Mouse (Mus musculus) lung, postnatal 0 days (tissue): Measurements from ENCODE around the gene H2afj. TPM values are rescaled to one million over a fixed set of nuclear protein-coding genes. Genes with fewer than 3 reads are reported as not detected.
A peak's percentile ranks its signal among the peaks of the same experiment; 100 is the strongest.

Source experiments
- ATAC-seq: fragments of 200-750 bp; cut with Nextera tagmentation; 2 replicates; pipeline ENCODE4 v1.8.0; 2017; ENCODE audit warnings: moderate library complexity
- DNase-seq: peaks from one replicate; pipeline ENCODE4 v3.0.0-alpha.2; 2016; ENCODE audit warnings: low spot score
- H3K27ac ChIP-seq: fragments of 300-500 bp; sonication (generic); 2 replicates; pipeline ENCODE4 v1.5.1; 2014; ENCODE audit warnings: antibody characterized with exemption, mild to moderate bottlenecking, low read length, mixed read lengths
- H3K27me3 ChIP-seq: fragments of 300-500 bp; sonication (generic); replicated peaks from 2 replicates; pipeline ENCODE4 v1.6.1; 2014; ENCODE audit warnings: low read length, mixed read lengths; ENCODE audit not compliant: insufficient read depth
- H3K36me3 ChIP-seq: fragments of 300-500 bp; sonication (generic); 2 replicates; pipeline ENCODE4 v1.6.1; 2014; ENCODE audit warnings: low read length, mixed read lengths; ENCODE audit not compliant: insufficient read depth
- H3K4me1 ChIP-seq: fragments of 300-500 bp; sonication (generic); 2 replicates; pipeline ENCODE4 v1.6.1; 2014; ENCODE audit warnings: antibody characterized with exemption, low read depth, low read length, mixed read lengths; ENCODE audit not compliant: insufficient read depth
- H3K4me2 ChIP-seq: fragments of 300-500 bp; sonication (generic); replicated peaks from 2 replicates; pipeline ENCODE4 v1.6.1; 2014; ENCODE audit warnings: low read depth, mild to moderate bottlenecking, low read length, moderate library complexity, mixed read lengths
- H3K4me3 ChIP-seq: fragments of 300-500 bp; sonication (generic); 2 replicates; pipeline ENCODE4 v1.5.1; 2014; ENCODE audit warnings: low read depth, low read length
- H3K9ac ChIP-seq: fragments of 300-500 bp; sonication (generic); replicated peaks from 2 replicates; pipeline ENCODE4 v1.6.1; 2014; ENCODE audit warnings: low read depth, mild to moderate bottlenecking
- H3K9me3 ChIP-seq: fragments of 300-500 bp; sonication (generic); 2 replicates; pipeline ENCODE4 v1.6.1; 2016; ENCODE audit warnings: low read length, mixed read lengths
- CTCF ChIP-seq: IDR thresholded peaks from 2 replicates; pipeline ENCODE4 v1.5.1; 2016; ENCODE audit warnings: antibody characterized with exemption, mild to moderate bottlenecking
- EP300 ChIP-seq: IDR thresholded peaks from 2 replicates; pipeline ENCODE4 v1.6.1; 2016; ENCODE audit warnings: antibody characterized with exemption, mild to moderate bottlenecking, control low read depth
- WGBS: fragments of 180-500 bp; shearing (Covaris S2); extraction: QIAGEN DNeasy Blood & Tissue Kit; methylation state at CpG from one replicate; pipeline ENCODE4 v1.1.7; 2014; 5-methylcytosine and 5-hydroxymethylcytosine counted together
- polyA plus RNA-seq: library from polyadenylated mRNA; unstranded; fragments of >200 nt; fragmentation: Nextera tagmentation; extraction: Ambion mirVana; gene quantifications from 2 replicates; pipeline ENCODE4 v1.2.1, GENCODE M21; 2015

H2afj gene
- polyA plus RNA-seq, 1 experiment from 2014 or later, result 464 TPM

DNA sequence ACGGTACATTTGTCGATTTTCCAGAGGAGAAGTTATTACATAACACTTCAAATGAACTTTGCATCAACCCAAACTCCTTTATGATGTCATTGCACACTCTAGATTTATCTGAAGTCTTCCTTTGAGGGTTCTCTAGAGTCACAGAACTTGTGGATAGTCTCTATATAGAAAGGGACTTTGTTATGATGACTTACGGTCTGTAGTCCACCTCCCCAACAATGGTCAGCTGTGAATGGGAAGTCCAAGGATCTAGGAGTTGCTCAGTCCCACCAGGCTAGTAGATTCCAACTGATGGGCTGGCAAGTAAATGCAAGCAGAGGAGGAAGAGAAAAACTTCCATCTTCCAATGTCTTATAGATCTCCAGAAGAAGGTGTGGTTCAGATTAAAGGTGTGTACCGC lies 20.6 kb downstream of the H2afj start:
- WGBS, result 31% methylated on average over 4 of the region's 4 CpGs
- no peak for DNase-seq
- peaks cover 14% of the 10 kb centered on the region for H3K36me3 ChIP-seq
- no peaks in the 10 kb centered on the region for H3K9me3 ChIP-seq
- H3K4me1 ChIP-seq, result 0 out of 2 replicates have a peak, but pooled peaks cover 4% of the 10 kb centered on the region
- no peak overlapping the region for H3K9ac ChIP-seq
- TF ChIP-seq EP300 (no peak), CTCF (no peak)
- peak overlapping the region; percentile 27; the same call in 1 of the 2 replicates for H3K4me3 ChIP-seq
- ATAC-seq, result no peak
- peak overlapping the region; percentile 60 for H3K27ac ChIP-seq
- no peaks in the 10 kb centered on the region for H3K27me3 ChIP-seq
- H3K4me2 ChIP-seq, result peak overlapping the region; percentile 52

DNA sequence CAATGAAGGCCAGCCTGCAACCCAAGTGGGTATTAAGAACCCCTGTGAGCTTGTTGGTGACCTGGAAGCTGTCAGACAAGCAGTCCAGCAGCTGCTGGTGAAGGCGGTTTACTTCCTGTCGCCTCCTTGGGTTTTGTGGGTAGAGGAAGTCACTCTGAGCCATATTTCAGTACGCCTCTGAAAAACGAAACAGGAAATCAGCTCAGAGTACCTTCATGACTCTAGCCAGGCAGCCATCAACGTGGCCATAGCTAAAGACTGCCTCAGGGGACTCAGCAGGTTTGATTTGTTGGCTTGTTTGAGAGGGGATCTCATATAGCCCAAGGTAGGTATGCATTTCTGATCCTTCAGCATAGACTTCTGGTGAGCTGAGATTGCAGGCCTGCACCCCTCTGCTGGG lies 23.7 kb downstream of the H2afj start:
- no peaks in the 10 kb centered on the region for H3K36me3 ChIP-seq
- TF ChIP-seq CTCF, result no peak
- TF ChIP-seq EP300, result no peak
- H3K27me3 ChIP-seq, result no peaks in the 10 kb centered on the region
- no peaks in the 10 kb centered on the region for H3K9me3 ChIP-seq
- H3K4me1 ChIP-seq, result 0 out of 2 replicates have a peak, but pooled peaks cover 4% of the 10 kb centered on the region
- DNase-seq (no peak), ATAC-seq (no peak)
- no peak overlapping the region for H3K9ac ChIP-seq
- H3K4me3 ChIP-seq, result no peak overlapping the region
- no peak overlapping the region for H3K27ac ChIP-seq
- no peak overlapping the region for H3K4me2 ChIP-seq
- WGBS, result 54% methylated on average over 5 of the region's 5 CpGs

DNA sequence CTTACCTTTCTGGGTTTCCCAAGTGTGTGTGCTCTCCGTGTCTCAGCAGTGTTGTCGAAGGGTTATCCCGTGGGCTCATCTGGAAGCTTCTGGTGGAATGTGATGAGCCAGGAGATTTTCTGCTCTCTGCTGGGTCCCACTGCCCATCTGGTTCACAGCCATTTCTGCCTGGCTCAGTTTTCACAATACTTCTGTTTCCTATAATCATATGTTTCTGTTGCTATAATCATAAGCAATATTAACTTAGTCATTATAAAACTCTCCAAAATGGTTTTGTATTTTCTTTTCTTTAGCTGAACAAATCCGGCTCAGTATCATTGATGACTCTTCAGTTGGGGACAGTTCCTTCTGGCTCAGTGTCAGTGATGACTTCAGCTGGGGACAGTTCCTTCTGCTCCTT lies 27.3 kb downstream of the H2afj start, which contains the start of gene Smco3:
Gene Smco3, minus strand, starts transcription at position 101 of the 400 bp plus-strand sequence.
- Histone ChIP-seq H3K4me2 (peak within 1 kb of the TSS; percentile 0; the same call in 1 of the 2 replicates), H3K4me1 (no peaks in the 10 kb centered on the region), H3K4me3 (no peak within 1 kb of the TSS), H3K9me3 (no peaks in the 10 kb centered on the region), H3K9ac (no peak within 1 kb of the TSS), H3K27ac (no peak within 1 kb of the TSS), H3K36me3 (no peaks in the 10 kb centered on the region), H3K27me3 (no peaks in the 10 kb centered on the region)
- WGBS, result 45% methylated on average over 4 of the region's 4 CpGs
- no peak for DNase-seq
- TF ChIP-seq CTCF (no peak), EP300 (no peak)
- no peak for ATAC-seq

DNA sequence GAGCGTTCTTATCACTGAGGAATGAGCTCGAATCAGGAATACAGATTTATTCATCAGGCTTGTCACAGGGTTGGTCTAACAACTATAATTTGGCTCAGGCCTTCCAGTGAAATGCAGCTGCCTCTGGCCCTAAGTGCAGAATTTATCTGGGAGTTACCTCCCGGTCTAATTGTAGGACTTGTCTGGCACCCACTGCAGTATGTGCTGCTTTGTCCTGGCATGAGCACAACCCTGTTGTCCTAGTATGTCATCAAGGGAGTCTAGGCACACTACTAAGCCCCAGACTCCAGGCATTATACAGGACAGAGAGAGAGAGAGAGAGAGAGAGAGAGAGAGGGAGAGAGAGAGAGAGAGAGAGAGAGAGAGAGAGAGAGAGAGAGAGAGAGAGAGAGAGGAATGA lies 29.3 kb downstream of the H2afj start:
- no peak overlapping the region for H3K4me2 ChIP-seq
- no peak overlapping the region for H3K27ac ChIP-seq
- TF ChIP-seq EP300, result no peak
- TF ChIP-seq CTCF, result no peak
- H3K9me3 ChIP-seq, result no peaks in the 10 kb centered on the region
- DNase-seq (no peak), ATAC-seq (no peak)
- no peaks in the 10 kb centered on the region for H3K36me3 ChIP-seq
- WGBS, result 69% methylated on average over 3 of the region's 3 CpGs
- H3K4me1 ChIP-seq, result no peaks in the 10 kb centered on the region
- H3K9ac ChIP-seq, result no peak overlapping the region
- no peaks in the 10 kb centered on the region for H3K27me3 ChIP-seq
- no peak overlapping the region for H3K4me3 ChIP-seq

DNA sequence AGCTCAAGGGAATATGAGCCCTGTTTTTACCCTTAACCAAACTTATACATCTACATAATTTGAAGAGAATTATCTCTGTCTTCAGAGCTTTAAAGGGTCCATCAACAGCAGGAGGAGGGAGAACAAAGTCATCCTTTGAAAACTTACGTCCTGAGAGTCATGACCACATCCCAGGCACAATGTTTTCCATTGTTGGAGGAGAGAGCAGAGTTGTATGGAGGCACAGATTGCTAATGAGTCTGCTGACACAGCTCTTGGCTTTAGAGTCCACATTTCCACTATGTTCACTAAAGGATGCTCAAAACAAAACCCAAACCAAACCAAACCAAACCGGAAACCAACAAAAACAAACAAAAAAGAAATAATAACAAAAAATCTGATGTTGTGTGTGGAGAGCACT lies 36.9 kb downstream of the H2afj start:
- WGBS, result 60% methylated on average over 2 of the region's 2 CpGs

DNA sequence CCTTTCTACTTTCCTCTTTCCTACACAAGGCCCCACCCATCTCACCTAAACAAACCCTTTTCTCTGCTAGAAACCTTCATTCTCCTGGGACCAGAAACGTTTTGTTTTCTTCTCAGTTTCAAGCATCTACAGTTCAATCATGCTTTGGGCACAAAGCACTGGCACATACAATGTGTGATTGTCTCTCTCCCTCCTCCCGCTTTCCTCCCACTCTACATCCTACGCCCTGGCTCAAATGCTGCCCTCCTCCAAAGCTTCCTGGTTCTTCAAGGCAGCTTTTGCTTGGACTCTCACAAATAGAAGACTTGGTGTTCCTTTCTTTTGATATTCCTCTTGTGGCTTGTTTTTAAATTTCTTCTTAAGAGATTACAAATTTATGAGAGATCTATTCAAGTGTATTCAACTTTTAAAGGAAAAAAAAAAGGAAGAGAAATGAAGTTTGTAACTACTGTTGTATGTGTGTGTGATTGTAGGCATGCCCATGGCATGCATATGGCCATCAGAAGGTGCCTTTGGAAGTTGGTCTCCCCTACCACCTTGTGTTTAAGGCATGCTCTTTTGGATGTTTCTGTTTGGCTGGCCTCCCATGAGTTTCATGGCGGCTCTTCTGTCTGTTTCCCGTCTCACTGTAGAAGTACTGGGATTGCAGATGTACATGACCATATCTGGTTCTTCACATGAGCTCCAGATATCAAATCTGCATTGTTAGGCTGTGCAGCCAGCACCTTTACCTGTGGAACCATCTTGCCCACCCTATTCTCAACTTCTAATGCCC lies 37.8 kb downstream of the H2afj start:
- ATAC-seq, result no peak
- 66% methylated on average over 5 of the region's 5 CpGs for WGBS
- H3K4me3 ChIP-seq, result no peak overlapping the region

More for the DNA sequence above, 36.9 kb downstream of the H2afj start:
- Histone ChIP-seq H3K4me3 (no peak overlapping the region), H3K9ac (no peak overlapping the region), H3K4me2 (no peak overlapping the region), H3K27me3 (no peaks in the 10 kb centered on the region), H3K9me3 (no peaks in the 10 kb centered on the region), H3K36me3 (no peaks in the 10 kb centered on the region), H3K27ac (no peak overlapping the region), H3K4me1 (no peaks in the 10 kb centered on the region)
- ATAC-seq, result no peak
- TF ChIP-seq EP300 (no peak), CTCF (no peak)
- DNase-seq, result no peak

More for the DNA sequence above, 37.8 kb downstream of the H2afj start:
- Histone ChIP-seq H3K27ac (no peak overlapping the region), H3K4me1 (no peaks in the 10 kb centered on the region), H3K9me3 (no peaks in the 10 kb centered on the region), H3K36me3 (no peaks in the 10 kb centered on the region), H3K9ac (no peak overlapping the region), H3K27me3 (no peaks in the 10 kb centered on the region), H3K4me2 (no peak overlapping the region)
- no peak for TF ChIP-seq CTCF
- no peak for TF ChIP-seq EP300
- DNase-seq, result no peak
